Mouse (Mus musculus): ENCODE data around the gene Sh2d3c. TPM values are rescaled to one million over a fixed set of nuclear protein-coding genes. Genes with fewer than 3 reads are reported as not detected.

The Sh2d3c gene
- total and polyA plus RNA-seq, 3 experiments = 0.35 to 0.98 TPM; not detected in 1

DNA sequence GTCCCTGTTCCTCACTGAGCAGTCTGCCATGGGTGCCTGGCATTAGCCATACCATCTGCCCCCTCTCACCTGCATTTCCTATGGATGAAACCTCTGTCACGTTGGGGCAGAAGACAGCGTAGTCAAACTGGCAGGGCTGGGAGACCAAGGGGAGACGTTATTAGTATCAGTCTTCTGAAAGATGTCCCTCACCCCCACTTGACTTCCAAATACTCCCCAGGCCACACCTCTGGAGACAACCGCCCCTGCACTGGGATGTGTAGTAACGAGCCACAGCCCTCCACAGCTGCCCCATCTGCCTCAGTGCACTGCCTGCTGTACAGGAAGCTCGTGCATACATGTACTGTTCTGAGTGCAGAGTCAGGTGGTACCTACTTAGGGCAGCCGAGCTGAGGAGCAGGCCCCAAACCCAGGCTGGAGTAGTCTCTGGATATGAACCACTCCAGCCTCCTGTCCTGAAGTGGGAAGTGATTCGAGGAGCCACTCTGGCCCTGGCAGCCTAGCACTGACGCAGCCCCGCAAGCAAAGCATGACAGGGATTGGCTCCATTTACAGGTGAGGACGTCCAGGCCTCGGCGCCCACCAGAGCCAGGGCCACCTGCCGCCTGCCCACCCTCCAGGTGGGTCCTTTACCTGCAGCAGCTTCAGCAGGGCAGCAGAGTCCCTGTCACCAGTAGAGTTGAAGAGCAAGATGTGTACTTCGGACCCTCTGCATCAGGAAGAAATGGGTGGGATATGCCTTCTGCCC lies 36.0 kb upstream of the Sh2d3c start:
- ATAC-seq (ENCODE audit: extremely low read depth, insufficient number of reproducible peaks, low FRiP score, poor library complexity, severe bottlenecking) = no peak
- DNase-seq (ENCODE audit: low spot score) = no peak
- Histone ChIP-seq H3K4me3 (ENCODE audit: low read depth, low read length) (no peak overlapping the region), H3K36me3 (replicated peaks) (peaks cover 98% of the 10 kb centered on the region), H3K27me3 (ENCODE audit: insufficient read depth, low read length) (no peaks in the 10 kb centered on the region), H3K9me3 (replicated peaks) (no peaks in the 10 kb centered on the region), H3K4me1 (ENCODE audit: insufficient read depth, low read depth, low read length) (peaks cover 21% of the 10 kb centered on the region)
- TF ChIP-seq TAL1 (conservative IDR thresholded peaks at IDR 0.05; ENCODE audit: low read depth, low read length) = no peak
- TF ChIP-seq GATA2 (IDR thresholded peaks at IDR 0.05; ENCODE audit: borderline replicate concordance, low read depth, low read length) = no peak
- TF ChIP-seq POLR2AphosphoS5 (IDR thresholded peaks at IDR 0.05; ENCODE audit: insufficient replicate concordance, low read depth, low read length) = no peak
- TF ChIP-seq CTCF (IDR thresholded peaks at IDR 0.05; ENCODE audit: low read depth, low read length) = no peak
- TF ChIP-seq GATA1 (IDR thresholded peaks at IDR 0.05; ENCODE audit: borderline replicate concordance, low read length) = no peak

DNA sequence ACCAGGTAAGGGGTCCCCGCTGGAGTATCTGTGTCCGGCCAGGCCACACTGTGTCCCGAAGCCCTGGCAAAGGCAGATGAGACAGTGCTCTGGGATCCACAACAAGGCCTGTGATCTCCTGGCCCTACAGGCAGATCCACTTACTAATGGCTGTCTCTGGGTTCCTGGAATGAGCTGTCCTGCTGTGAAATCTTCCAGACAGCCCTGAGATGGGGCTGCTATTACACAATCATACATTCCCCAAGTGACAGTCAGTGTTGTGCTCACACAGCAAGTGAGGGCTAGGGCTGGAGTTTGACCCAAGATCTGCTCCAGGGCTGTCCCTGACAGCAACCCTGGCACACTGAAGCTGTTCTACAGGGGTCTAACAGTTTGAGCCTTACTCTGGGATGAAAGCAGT lies 35.0 kb upstream of the Sh2d3c start:
- DNase-seq (ENCODE audit: low spot score) = no peak
- H3K27me3 ChIP-seq (ENCODE audit: insufficient read depth, low read length) = no peaks in the 10 kb centered on the region
- no peak for ATAC-seq (ENCODE audit: extremely low read depth, insufficient number of reproducible peaks, low FRiP score, poor library complexity, severe bottlenecking)
- peaks cover 26% of the 10 kb centered on the region for H3K4me1 ChIP-seq (ENCODE audit: insufficient read depth, low read depth, low read length)
- no peaks in the 10 kb centered on the region for H3K9me3 ChIP-seq (replicated peaks)
- H3K4me3 ChIP-seq (ENCODE audit: low read depth, low read length) = no peak overlapping the region
- H3K36me3 ChIP-seq (replicated peaks) = peaks cover 97% of the 10 kb centered on the region
- TF ChIP-seq TAL1 (conservative IDR thresholded peaks at IDR 0.05; ENCODE audit: low read depth, low read length) = no peak
- no peak for TF ChIP-seq GATA1 (IDR thresholded peaks at IDR 0.05; ENCODE audit: borderline replicate concordance, low read length)
- no peak for TF ChIP-seq POLR2AphosphoS5 (IDR thresholded peaks at IDR 0.05; ENCODE audit: insufficient replicate concordance, low read depth, low read length)
- TF ChIP-seq CTCF (IDR thresholded peaks at IDR 0.05; ENCODE audit: low read depth, low read length) = no peak
- TF ChIP-seq GATA2 (IDR thresholded peaks at IDR 0.05; ENCODE audit: borderline replicate concordance, low read depth, low read length) = no peak

DNA sequence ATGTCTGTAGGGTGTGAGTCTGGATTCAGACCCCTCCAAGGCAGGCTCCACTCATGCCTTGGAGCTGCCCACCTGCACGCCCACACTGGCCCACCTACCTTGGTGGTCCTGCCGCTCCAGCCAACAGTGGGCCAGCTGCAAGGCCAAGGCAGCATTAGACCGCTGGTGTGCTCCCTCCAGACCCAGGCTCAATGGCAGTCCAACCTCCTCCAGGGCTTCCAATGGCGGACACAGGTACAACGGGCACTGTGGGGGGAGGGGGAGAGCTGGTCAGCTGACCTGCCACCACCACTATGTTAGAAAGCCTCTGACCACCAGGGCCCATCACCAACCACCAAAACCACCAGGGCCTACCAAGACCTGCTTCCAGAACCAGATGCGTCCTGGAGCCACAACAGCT lies 34.2 kb upstream of the Sh2d3c start:
- TF ChIP-seq GATA2 (IDR thresholded peaks at IDR 0.05; ENCODE audit: borderline replicate concordance, low read depth, low read length) = no peak
- no peak for TF ChIP-seq CTCF (IDR thresholded peaks at IDR 0.05; ENCODE audit: low read depth, low read length)
- TF ChIP-seq POLR2AphosphoS5 (IDR thresholded peaks at IDR 0.05; ENCODE audit: insufficient replicate concordance, low read depth, low read length) = no peak
- TF ChIP-seq TAL1 (conservative IDR thresholded peaks at IDR 0.05; ENCODE audit: low read depth, low read length) = no peak
- TF ChIP-seq GATA1 (IDR thresholded peaks at IDR 0.05; ENCODE audit: borderline replicate concordance, low read length) = no peak
- peaks cover 28% of the 10 kb centered on the region for H3K4me1 ChIP-seq (ENCODE audit: insufficient read depth, low read depth, low read length)
- H3K36me3 ChIP-seq (replicated peaks) = peaks cover 97% of the 10 kb centered on the region
- no peaks in the 10 kb centered on the region for H3K27me3 ChIP-seq (ENCODE audit: insufficient read depth, low read length)
- H3K9me3 ChIP-seq (replicated peaks) = no peaks in the 10 kb centered on the region
- ATAC-seq (ENCODE audit: extremely low read depth, insufficient number of reproducible peaks, low FRiP score, poor library complexity, severe bottlenecking) = no peak
- no peak for DNase-seq (ENCODE audit: low spot score)
- H3K4me3 ChIP-seq (ENCODE audit: low read depth, low read length) = no peak overlapping the region

DNA sequence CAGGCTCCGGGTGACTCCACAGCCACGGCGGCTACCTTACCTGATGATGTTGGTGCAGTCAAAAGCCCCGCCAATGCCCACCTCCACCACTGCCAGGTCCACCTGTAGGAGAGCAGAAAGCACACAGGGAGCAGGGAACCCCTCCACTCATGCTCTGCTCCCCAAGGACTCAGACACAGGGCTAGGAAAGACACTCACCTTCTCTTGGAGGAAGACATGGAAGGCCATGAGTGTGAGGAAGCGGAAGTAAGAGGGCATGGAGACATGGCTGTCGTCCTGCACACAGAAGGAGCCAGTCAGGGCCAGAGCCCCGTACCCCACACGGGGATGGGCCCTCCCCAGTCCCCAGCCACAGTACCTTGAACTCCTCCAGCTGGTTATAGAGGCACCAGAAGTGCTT lies 33.3 kb upstream of the Sh2d3c start:
- Histone ChIP-seq H3K4me1 (ENCODE audit: insufficient read depth, low read depth, low read length) (peaks cover 28% of the 10 kb centered on the region), H3K4me3 (ENCODE audit: low read depth, low read length) (no peak overlapping the region), H3K27me3 (ENCODE audit: insufficient read depth, low read length) (no peaks in the 10 kb centered on the region), H3K9me3 (replicated peaks) (no peaks in the 10 kb centered on the region), H3K36me3 (replicated peaks) (peaks cover 97% of the 10 kb centered on the region)
- TF ChIP-seq GATA1 (IDR thresholded peaks at IDR 0.05; ENCODE audit: borderline replicate concordance, low read length) (no peak), POLR2AphosphoS5 (IDR thresholded peaks at IDR 0.05; ENCODE audit: insufficient replicate concordance, low read depth, low read length) (no peak), TAL1 (conservative IDR thresholded peaks at IDR 0.05; ENCODE audit: low read depth, low read length) (no peak), CTCF (IDR thresholded peaks at IDR 0.05; ENCODE audit: low read depth, low read length) (no peak), GATA2 (IDR thresholded peaks at IDR 0.05; ENCODE audit: borderline replicate concordance, low read depth, low read length) (no peak)
- DNase-seq (ENCODE audit: low spot score) (no peak), ATAC-seq (ENCODE audit: extremely low read depth, insufficient number of reproducible peaks, low FRiP score, poor library complexity, severe bottlenecking) (no peak)

DNA sequence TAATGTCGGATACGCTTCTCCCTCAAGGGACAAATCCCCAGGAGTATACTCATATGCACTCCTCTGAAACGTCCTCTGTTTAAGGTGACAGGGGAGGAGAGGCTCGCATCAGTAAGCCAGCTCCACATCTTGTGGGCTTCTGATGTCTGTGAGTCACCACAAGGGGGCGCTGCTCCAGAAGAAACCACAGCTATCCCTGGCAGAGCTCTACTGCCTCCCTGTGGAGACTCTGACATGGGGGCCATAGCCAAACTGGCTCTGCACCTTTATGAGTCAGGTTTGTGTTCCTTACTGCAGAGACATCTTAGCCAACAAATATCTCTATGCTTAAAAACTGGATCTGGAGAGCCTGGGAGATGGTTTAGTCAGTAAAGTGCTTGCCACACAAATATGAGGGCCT lies 31.4 kb upstream of the Sh2d3c start:
- DNase-seq (ENCODE audit: low spot score) (peak; percentile 75), ATAC-seq (ENCODE audit: extremely low read depth, insufficient number of reproducible peaks, low FRiP score, poor library complexity, severe bottlenecking) (peak; percentile 42; the same call in 1 of the 2 replicates)
- peak; percentile 98 for TF ChIP-seq CTCF (IDR thresholded peaks at IDR 0.05; ENCODE audit: low read depth, low read length)
- TF ChIP-seq GATA1 (IDR thresholded peaks at IDR 0.05; ENCODE audit: borderline replicate concordance, low read length) = no peak
- no peaks in the 10 kb centered on the region for H3K9me3 ChIP-seq (replicated peaks)
- H3K36me3 ChIP-seq (replicated peaks) = peaks cover 81% of the 10 kb centered on the region
- H3K4me3 ChIP-seq (ENCODE audit: low read depth, low read length) = no peak overlapping the region
- no peaks in the 10 kb centered on the region for H3K27me3 ChIP-seq (ENCODE audit: insufficient read depth, low read length)
- peaks cover 39% of the 10 kb centered on the region for H3K4me1 ChIP-seq (ENCODE audit: insufficient read depth, low read depth, low read length)

DNA sequence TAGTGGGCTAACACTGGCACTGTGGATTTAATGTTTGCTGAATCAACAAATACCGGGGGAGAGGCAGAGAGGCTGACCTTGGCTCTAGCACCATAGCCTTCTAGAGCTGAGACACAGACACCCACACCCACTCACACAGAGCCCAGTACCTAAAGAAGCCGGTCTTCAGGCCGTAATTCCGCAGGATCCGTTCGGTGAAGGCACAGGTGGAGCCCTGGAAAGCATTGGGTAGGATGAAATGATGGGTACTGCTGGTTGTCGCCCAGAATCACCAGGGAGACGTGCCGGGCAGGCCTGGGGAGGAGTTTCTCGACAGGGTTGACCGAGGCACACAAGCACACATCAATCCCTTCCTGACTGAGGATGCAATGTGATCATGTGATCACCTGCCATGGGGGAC lies 29.8 kb upstream of the Sh2d3c start:
- no peak for ATAC-seq (ENCODE audit: extremely low read depth, insufficient number of reproducible peaks, low FRiP score, poor library complexity, severe bottlenecking)
- DNase-seq (ENCODE audit: low spot score) = no peak
- no peak for TF ChIP-seq GATA2 (IDR thresholded peaks at IDR 0.05; ENCODE audit: borderline replicate concordance, low read depth, low read length)
- TF ChIP-seq POLR2AphosphoS5 (IDR thresholded peaks at IDR 0.05; ENCODE audit: insufficient replicate concordance, low read depth, low read length) = no peak
- TF ChIP-seq CTCF (IDR thresholded peaks at IDR 0.05; ENCODE audit: low read depth, low read length) = no peak
- TF ChIP-seq TAL1 (conservative IDR thresholded peaks at IDR 0.05; ENCODE audit: low read depth, low read length) = no peak
- TF ChIP-seq GATA1 (IDR thresholded peaks at IDR 0.05; ENCODE audit: borderline replicate concordance, low read length) = no peak
- no peaks in the 10 kb centered on the region for H3K27me3 ChIP-seq (ENCODE audit: insufficient read depth, low read length)
- H3K9me3 ChIP-seq (replicated peaks) = no peaks in the 10 kb centered on the region
- H3K4me1 ChIP-seq (ENCODE audit: insufficient read depth, low read depth, low read length) = peaks cover 43% of the 10 kb centered on the region
- peak overlapping the region; percentile 22; the same call in 1 of the 2 replicates for H3K4me3 ChIP-seq (ENCODE audit: low read depth, low read length)
- H3K36me3 ChIP-seq (replicated peaks) = peaks cover 65% of the 10 kb centered on the region

Data from G1E (cell line).